Comparison of ENCODE assay signal across 9 mouse cellular contexts in the genomic region with DNA sequence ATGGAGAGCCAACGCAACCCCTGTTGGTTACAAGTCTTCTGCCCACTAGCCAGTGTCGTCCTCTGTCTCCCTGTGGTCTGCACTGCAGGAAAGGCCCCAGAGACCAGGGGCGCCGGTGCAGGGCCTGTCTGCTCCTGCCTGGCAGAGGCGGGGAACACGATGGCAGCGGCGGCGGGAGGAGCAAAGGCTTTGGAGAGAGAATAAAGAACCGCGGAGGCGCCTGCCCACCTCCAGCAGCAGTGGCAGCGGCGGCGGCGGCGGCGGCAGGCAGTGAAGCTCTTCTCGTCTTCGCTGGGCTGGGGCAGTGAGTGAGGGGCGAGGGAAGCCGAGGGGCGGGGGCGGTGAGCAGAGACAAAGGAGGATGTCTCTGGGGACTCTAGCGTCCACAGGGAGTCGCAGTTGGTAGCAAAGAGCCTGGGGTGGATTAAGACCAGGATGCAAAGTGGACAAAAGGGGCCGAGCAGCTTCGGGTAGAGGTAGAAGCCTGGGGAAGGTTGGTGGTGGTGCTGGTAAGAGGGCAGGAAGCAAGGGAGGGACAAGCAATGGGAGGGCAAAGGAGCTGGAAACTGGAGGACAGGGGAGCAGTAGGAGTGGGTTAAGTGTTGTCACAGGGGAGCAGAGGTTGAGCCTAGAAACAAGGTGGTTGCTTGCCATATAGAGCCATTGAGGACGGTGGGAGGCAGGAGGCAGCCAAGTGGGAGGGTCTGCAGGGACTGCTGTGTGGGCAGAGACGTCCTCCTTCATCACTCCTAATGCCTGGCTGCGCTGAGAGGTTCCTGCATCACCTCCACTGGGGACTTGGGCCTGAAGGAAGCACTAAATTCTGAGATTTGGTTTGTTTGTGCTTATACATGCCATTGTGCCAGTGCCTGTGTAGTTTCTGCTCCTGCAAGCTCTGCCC. TPM values are rescaled to one million over a fixed set of nuclear protein-coding genes. Genes with fewer than 3 reads are reported as not detected.
A peak's percentile ranks its signal among the peaks of the same experiment; 100 is the strongest.
DNase-seq lines count a peak whose midpoint lies in the region; ATAC-seq and TF ChIP-seq lines count a peak whose summit lies in the region.
"Had no signal": no experiment of that assay in that cellular context is flagged by ENCODE, and none has a peak within 500 bp of the region (broad histone marks: within the 10 kb centered on the region; RNA-seq: fewer than 3 reads in every experiment).

No protein-coding gene starts in this region.

- DNase-seq in heart, adult 2 months, result no peak
- DNase-seq in heart, postnatal 25 days (ENCODE audit: low spot score), result no peak
- peak; percentile 62 for DNase-seq in Muller cell, postnatal 12 days (ENCODE audit: inconsistent ontology term)
- DNase-seq in layer of hippocampus, postnatal 36 days, result peak; percentile 59 to 66
- peak; percentile 96 for DNase-seq in midbrain, embryonic 11.5 days (ENCODE audit: low spot score, missing footprints)
- no peak for DNase-seq in spleen, adult 18-20 months
- DNase-seq in urinary bladder, postnatal 25 days (ENCODE audit: low spot score), result no peak

- no peak for TF ChIP-seq EP300 in heart, adult 2 months (IDR thresholded peaks at IDR 0.05; ENCODE audit: insufficient read depth, low read depth, low read length)

- H3K9ac ChIP-seq in heart, adult 2 months (ENCODE audit: low read depth, low read length), result peak overlapping the region; percentile 34
- H3K9ac ChIP-seq in forebrain, embryonic 13.5 days, result peak overlapping the region; percentile 85
- H3K9ac ChIP-seq in midbrain, embryonic 11.5 days (ENCODE audit: low read length), result peak overlapping the region; percentile 85

- peak overlapping the region; percentile 80 for H3K4me2 ChIP-seq in forebrain, embryonic 13.5 days
- H3K4me2 ChIP-seq in midbrain, embryonic 11.5 days, result peak overlapping the region; percentile 72

- TF ChIP-seq POLR2A in heart, adult 2 months (IDR thresholded peaks at IDR 0.05; ENCODE audit: insufficient read depth, low read depth, low read length), result no peak

- WGBS in heart, adult 2 months, result 35% methylated on average over 31 of the region's 31 CpGs
- WGBS in forebrain, embryonic 13.5 days, result 2% methylated on average over 31 of the region's 31 CpGs
- WGBS in midbrain, embryonic 11.5 days, result 2% methylated on average over 31 of the region's 31 CpGs

- peaks cover 10% of the 10 kb centered on the region for H3K4me1 ChIP-seq in heart, adult 2 months (ENCODE audit: control insufficient read depth, insufficient read depth, low read length)
- H3K4me1 ChIP-seq in forebrain, embryonic 13.5 days, result peaks cover 100% of the 10 kb centered on the region
- H3K4me1 ChIP-seq in midbrain, embryonic 11.5 days (ENCODE audit: control insufficient read depth, insufficient read depth, low read length), result peaks cover 71% of the 10 kb centered on the region

- H3K27ac ChIP-seq in heart, adult 2 months, result peak overlapping the region; percentile 52
- peak overlapping the region; percentile 94 for H3K27ac ChIP-seq in forebrain, embryonic 13.5 days
- peak overlapping the region; percentile 88 for H3K27ac ChIP-seq in midbrain, embryonic 11.5 days (ENCODE audit: low read depth, low read length)

- H3K4me3 ChIP-seq in heart, adult 2 months, result peak overlapping the region; percentile 24; the same call in 1 of the 2 replicates
- H3K4me3 ChIP-seq in forebrain, embryonic 13.5 days, result peak overlapping the region; percentile 53
- H3K4me3 ChIP-seq in midbrain, embryonic 11.5 days (ENCODE audit: low read depth, low read length), result peak overlapping the region; percentile 38

- no peaks in the 10 kb centered on the region for H3K9me3 ChIP-seq in forebrain, embryonic 13.5 days (replicated peaks)
- H3K9me3 ChIP-seq in midbrain, embryonic 11.5 days (ENCODE audit: control insufficient read depth, low read length), result no peaks in the 10 kb centered on the region
- H3K9me3 ChIP-seq: G1E had no signal

- H3K36me3 ChIP-seq in heart, adult 2 months (ENCODE audit: control insufficient read depth, insufficient read depth, low read length), result no peaks in the 10 kb centered on the region
- H3K36me3 ChIP-seq in forebrain, embryonic 13.5 days (ENCODE audit: poor library complexity, severe bottlenecking), result peaks cover 38% of the 10 kb centered on the region
- peaks cover 8% of the 10 kb centered on the region; the same call in 1 of the 2 replicates for H3K36me3 ChIP-seq in midbrain, embryonic 11.5 days (ENCODE audit: control insufficient read depth, insufficient read depth, low read length)
- H3K36me3 ChIP-seq: G1E had no signal

- TF ChIP-seq CTCF in heart, adult 2 months (IDR thresholded peaks at IDR 0.05), result no peak

- no peaks in the 10 kb centered on the region; the same call in 1 of the 2 replicates for H3K79me2 ChIP-seq in heart, adult 2 months (replicated peaks; ENCODE audit: control insufficient read depth, insufficient read depth, low read length)

- ATAC-seq in forebrain, embryonic 13.5 days, result peak; percentile 67
- peak; percentile 75 for ATAC-seq in midbrain, embryonic 11.5 days (ENCODE audit: low FRiP score)

- no peaks in the 10 kb centered on the region for H3K27me3 ChIP-seq in heart, adult 2 months (ENCODE audit: control insufficient read depth, insufficient read depth, low read length)
- no peaks in the 10 kb centered on the region for H3K27me3 ChIP-seq in forebrain, embryonic 13.5 days
- H3K27me3 ChIP-seq in midbrain, embryonic 11.5 days (ENCODE audit: control insufficient read depth, insufficient read depth, low read length), result no peaks in the 10 kb centered on the region

- intact Hi-C loops in heart, adult 2 months (cut with DNase I), result no loop called here
- intact Hi-C loops in heart, postnatal 25 days (cut with DNase I), result no loop called here

RNA-seq across cellular contexts. Expression of gene Agrn, which starts 11.1 kb away (rescaled TPM):
- 10 to 100 TPM; 24.3 to 26.9 TPM for total RNA-seq in heart, adult 2 months (2021)
- 50.4 and 70.1 TPM in 2 replicates for polyA plus RNA-seq in heart, adult 2 months (2012; rRNA removed)
- 10 to 100 TPM; 35.3 to 40.4 TPM for total RNA-seq in heart, postnatal 25 days (2021)
- polyA plus RNA-seq in forebrain, embryonic 13.5 days (2015; fragmentation: Nextera tagmentation; extraction: Ambion mirVana), result 91.4 and 107 TPM in 2 replicates
- 100 to 1,000 TPM; 142 to 154 TPM for total RNA-seq in layer of hippocampus, postnatal 36 days (2021)
- 62.2 and 68.2 TPM in 2 replicates for polyA plus RNA-seq in midbrain, embryonic 11.5 days (2014; fragmentation: Nextera tagmentation; extraction: Ambion mirVana)

RNA-seq across cellular contexts. Expression of gene Isg15, which starts 14.4 kb away (rescaled TPM):
- 1 to 10 TPM; 3.2 to 4.5 TPM for total RNA-seq in heart, adult 2 months (2021)
- polyA plus RNA-seq in heart, adult 2 months (2012; rRNA removed), result 6.9 and 8.3 TPM in 2 replicates
- total RNA-seq in heart, postnatal 25 days (2021), result 1 to 10 TPM; 3.2 to 4.5 TPM
- polyA plus RNA-seq in forebrain, embryonic 13.5 days (2015; fragmentation: Nextera tagmentation; extraction: Ambion mirVana), result 1.3 TPM in 2 replicates
- total RNA-seq in layer of hippocampus, postnatal 36 days (2021), result 1 to 10 TPM in 1 of 2 experiments, not detected in 1; 1.9 TPM
- 0.25 and 0.30 TPM in 2 replicates for polyA plus RNA-seq in midbrain, embryonic 11.5 days (2014; fragmentation: Nextera tagmentation; extraction: Ambion mirVana)

RNA-seq across cellular contexts. Expression of gene AW011738, which starts 16.9 kb away (rescaled TPM):
- total RNA-seq in heart, adult 2 months (2021), result 10 to 100 TPM in 1 of 2 experiments, 1 to 10 TPM in 1; 9.7 to 12.1 TPM
- 4.6 and 4.8 TPM in 2 replicates for polyA plus RNA-seq in heart, adult 2 months (2012; rRNA removed)
- total RNA-seq in heart, postnatal 25 days (2021), result 1 to 10 TPM; 6.3 to 6.9 TPM
- 6.2 and 7.6 TPM in 2 replicates for polyA plus RNA-seq in forebrain, embryonic 13.5 days (2015; fragmentation: Nextera tagmentation; extraction: Ambion mirVana)
- 1 to 10 TPM; 5.5 to 6.6 TPM for total RNA-seq in layer of hippocampus, postnatal 36 days (2021)
- 2.4 TPM in 2 replicates for polyA plus RNA-seq in midbrain, embryonic 11.5 days (2014; fragmentation: Nextera tagmentation; extraction: Ambion mirVana)
- polyA plus RNA-seq: G1E had no signal

RNA-seq across cellular contexts. Expression of gene Perm1, which starts 29.5 kb away (rescaled TPM):
- total RNA-seq in heart, adult 2 months (2021), result 100 to 1,000 TPM; 273 to 332 TPM
- polyA plus RNA-seq in heart, adult 2 months (2012; rRNA removed), result 163 and 257 TPM in 2 replicates
- 100 to 1,000 TPM; 227 to 246 TPM for total RNA-seq in heart, postnatal 25 days (2021)
- 1.2 and 1.6 TPM in 2 replicates for polyA plus RNA-seq in forebrain, embryonic 13.5 days (2015; fragmentation: Nextera tagmentation; extraction: Ambion mirVana)
- total RNA-seq in layer of hippocampus, postnatal 36 days (2021), result under 1 TPM; 0.28 to 0.37 TPM
- 0.81 and 1.2 TPM in 2 replicates for polyA plus RNA-seq in midbrain, embryonic 11.5 days (2014; fragmentation: Nextera tagmentation; extraction: Ambion mirVana)
- polyA plus RNA-seq: G1E had no signal

RNA-seq across cellular contexts. Expression of gene Plekhn1, which starts 48.5 kb away (rescaled TPM):
- 10 to 100 TPM in 1 of 2 experiments, 1 to 10 TPM in 1; 9.7 to 10.8 TPM for total RNA-seq in heart, adult 2 months (2021)
- polyA plus RNA-seq in heart, adult 2 months (2012; rRNA removed), result 25.2 and 28.0 TPM in 2 replicates
- total RNA-seq in heart, postnatal 25 days (2021), result 10 to 100 TPM; 10.5 to 10.6 TPM
- 22.4 and 26.2 TPM in 2 replicates for polyA plus RNA-seq in forebrain, embryonic 13.5 days (2015; fragmentation: Nextera tagmentation; extraction: Ambion mirVana)
- 10 to 100 TPM; 43.1 to 44.9 TPM for total RNA-seq in layer of hippocampus, postnatal 36 days (2021)
- 15.6 and 18.1 TPM in 2 replicates for polyA plus RNA-seq in midbrain, embryonic 11.5 days (2014; fragmentation: Nextera tagmentation; extraction: Ambion mirVana)

Comparison
In these comparisons a context has a peak if more than half of its experiments do, and no peak if none do; other contexts are left out.
1. DNase-seq: peak in Muller cell, postnatal 12 days (single experiment), layer of hippocampus, postnatal 36 days (2 of 2) and midbrain, embryonic 11.5 days (single experiment); none in heart, adult 2 months (0 of 2), heart, postnatal 25 days (single experiment), spleen, adult 18-20 months (0 of 2) and urinary bladder, postnatal 25 days (single experiment).
2. H3K9ac ChIP-seq: peak in every context shown above with its lines; median percentile 85 in forebrain, embryonic 13.5 days; 85 in midbrain, embryonic 11.5 days; 34 in heart, adult 2 months.
3. Peak in every context shown above with its lines, with median percentiles within 50 percentile points of each other: H3K27ac ChIP-seq and H3K4me3 ChIP-seq.